Mouse (Mus musculus) heart, postnatal 14 days (tissue): ENCODE data around the gene Lenep. TPM values are rescaled to one million over a fixed set of nuclear protein-coding genes. Genes with fewer than 3 reads are reported as not detected.
"Not testable (repeated sequence)": the region's sequence is repeated elsewhere in the genome, so short reads cannot be mapped to it uniquely, and the experiment has no call there.

ENCODE experiments used
- DNase-seq, 2 experiments: peaks; one replicate each; pipeline ENCODE4 v3.0.0; 2021 to 2022
- intact Hi-C: fragments of 180-260 bp; cut with DNase I; formaldehyde crosslinking; loops from one replicate; pipeline ENCODE4 v1.15.1; 2025
- long read RNA-seq, 2 experiments: library from polyadenylated mRNA; stranded (forward); transcript quantifications; one replicate each; pipeline ENCODE4 v2.0.0; 2021
- total RNA-seq, 2 experiments: library from RNA; stranded (reverse); gene quantifications; 2 replicates each; pipeline ENCODE4 v1.2.3; 2021

Lenep gene
- total RNA-seq: under 1 TPM in 1 of 2 experiments, not detected in 1; 0.98 TPM
- long read RNA-seq, experiment 1, partial matches to known transcripts: 0 of 1 reads
- long read RNA-seq, experiment 1, other reads (novel, unspliced or antisense): 0 of 1 reads
- long read RNA-seq, experiment 2: 0 reads

DNA sequence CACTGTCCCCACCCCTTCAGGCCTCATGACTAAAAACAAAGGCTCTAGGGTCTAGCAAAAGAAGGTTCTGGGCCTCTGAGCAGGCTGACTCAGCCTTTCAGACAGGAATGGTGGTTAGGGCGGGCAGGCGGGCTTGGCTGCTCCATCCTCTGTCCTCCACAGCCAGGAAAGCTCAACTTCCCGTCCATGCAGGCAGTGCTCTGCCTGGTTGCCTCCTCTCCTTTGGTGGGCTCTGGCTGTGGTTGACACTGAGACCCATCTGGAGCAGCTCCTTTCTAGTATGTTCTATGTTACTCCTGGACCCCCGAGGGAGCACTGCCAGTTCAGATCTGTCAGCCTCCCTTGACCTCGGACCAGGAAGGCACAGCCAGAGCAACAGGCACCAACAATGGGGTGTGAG, at the start of gene Lenep:
TSS of gene Lenep (minus strand) at position 101 of the 400 bp plus-strand sequence.
- DNase-seq: no peak
- intact Hi-C loops: no loop called here

DNA sequence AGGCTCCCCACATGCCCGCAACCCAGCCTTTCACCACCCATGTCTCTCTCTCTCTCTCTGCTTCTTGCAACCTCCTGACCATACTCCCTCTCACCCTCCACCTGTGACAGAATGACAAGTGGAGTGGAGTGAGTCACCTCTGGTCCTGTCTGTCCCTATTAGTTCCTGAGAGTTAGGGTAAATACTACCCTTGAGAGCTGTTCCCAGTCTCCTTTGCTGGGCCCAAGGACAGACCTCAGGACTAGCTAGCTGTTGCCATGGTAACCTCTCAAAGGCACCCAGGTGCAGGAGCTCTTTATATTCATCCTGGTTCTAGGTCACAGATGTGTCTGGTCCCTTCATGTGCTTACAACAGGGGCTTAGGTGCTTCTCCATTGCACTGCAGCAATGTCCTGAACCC, 49.3 kb upstream of the Lenep start:
- intact Hi-C loops: loop anchor here (5.0 kb wide), 1 partner anchor 35 kb away; no protein-coding TSS in a partner anchor
- DNase-seq: no peak

- intact Hi-C loops: loop anchor here (2.0 kb wide), 1 partner anchor 53 kb away; no protein-coding TSS in a partner anchor
- peak; percentile 76 to 80 for DNase-seq
Observed at GRCm38 (mm10) chr3:89449541-89449940, 46.9 kb upstream of the Lenep start.

DNA sequence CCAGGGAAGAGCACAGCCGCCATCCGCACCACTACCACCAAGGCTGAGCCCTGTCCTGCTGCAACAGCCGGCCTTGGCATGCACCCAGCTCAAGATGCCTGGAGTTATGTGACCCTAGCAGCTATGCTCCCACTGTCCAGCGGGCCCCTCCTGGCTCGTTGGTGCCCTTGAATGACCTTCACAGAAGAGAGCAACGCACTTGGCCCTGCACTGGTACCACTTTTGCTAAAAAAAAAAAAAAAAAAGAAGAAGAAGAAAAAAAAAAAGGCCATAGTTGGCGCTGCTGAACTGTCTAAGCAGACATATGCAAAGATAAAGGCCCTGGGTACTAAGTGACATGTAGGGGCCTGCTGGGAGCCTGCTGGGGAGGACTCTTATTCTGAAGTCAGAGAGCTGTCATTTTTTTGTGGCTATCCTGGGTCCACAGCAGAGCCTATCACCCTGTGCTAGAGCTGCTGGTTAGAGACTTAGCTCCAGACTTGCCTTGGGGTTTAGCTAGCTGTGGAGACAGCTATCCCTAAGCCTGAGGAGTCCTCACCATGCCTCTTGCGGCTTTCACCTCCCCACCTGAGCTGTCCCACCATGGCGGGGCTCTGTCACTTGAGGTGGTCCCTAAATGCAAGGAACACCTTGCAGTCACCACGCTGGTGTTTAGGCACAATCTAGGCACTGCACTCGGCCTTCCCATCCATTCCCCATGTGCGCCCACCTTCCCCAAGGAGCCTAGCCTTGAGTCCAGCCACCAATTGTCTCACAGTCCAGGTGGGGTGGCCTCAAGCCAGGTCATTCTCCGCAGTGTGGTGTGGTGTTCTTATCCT, 46.3 kb upstream of the Lenep start:
- DNase-seq: peak; percentile 64 to 66
- intact Hi-C loops: loop anchor here (2.0 kb wide), 1 partner anchor 52 kb away; no protein-coding TSS in a partner anchor

DNA sequence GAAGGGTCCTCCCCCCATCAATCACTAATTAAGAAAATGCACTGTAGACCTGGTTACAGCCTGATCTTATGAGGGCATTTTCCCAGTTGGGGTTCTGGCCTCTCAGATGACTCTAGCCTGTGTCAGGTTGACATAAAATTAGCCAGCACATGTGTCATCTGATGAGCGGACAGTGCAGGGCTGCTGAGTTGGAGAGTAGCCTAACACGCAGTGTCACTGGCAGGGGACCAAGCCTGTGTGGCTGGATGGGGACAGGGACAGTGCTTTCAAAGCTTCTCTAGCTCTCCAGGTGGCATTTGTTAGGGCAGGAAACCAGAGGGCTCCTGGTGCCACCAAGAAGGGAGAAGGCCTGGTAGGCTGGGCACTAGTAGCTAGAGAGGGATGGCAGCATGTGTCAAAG, 38.1 kb upstream of the Lenep start:
- intact Hi-C loops: no loop called here

GRCm38 (mm10) chr3:89437269-89437668, 34.7 kb upstream of the Lenep start:
- intact Hi-C loops: no loop called here
- peak in 1 of 2 experiments; percentile 26 for DNase-seq

More for the DNA sequence above, 38.1 kb upstream of the Lenep start:
- no peak for DNase-seq

- intact Hi-C loops: no loop called here
- DNase-seq: peak; percentile 62 to 65
Observed at GRCm38 (mm10) chr3:89436176-89437113, 33.9 kb upstream of the Lenep start, which contains the start of gene Pbxip1. TSS of gene Pbxip1 (plus strand) at chr3:89436706.

- DNase-seq: no peak
- intact Hi-C loops: no loop called here
Observed at GRCm38 (mm10) chr3:89435041-89435440, 32.4 kb upstream of the Lenep start.

DNA sequence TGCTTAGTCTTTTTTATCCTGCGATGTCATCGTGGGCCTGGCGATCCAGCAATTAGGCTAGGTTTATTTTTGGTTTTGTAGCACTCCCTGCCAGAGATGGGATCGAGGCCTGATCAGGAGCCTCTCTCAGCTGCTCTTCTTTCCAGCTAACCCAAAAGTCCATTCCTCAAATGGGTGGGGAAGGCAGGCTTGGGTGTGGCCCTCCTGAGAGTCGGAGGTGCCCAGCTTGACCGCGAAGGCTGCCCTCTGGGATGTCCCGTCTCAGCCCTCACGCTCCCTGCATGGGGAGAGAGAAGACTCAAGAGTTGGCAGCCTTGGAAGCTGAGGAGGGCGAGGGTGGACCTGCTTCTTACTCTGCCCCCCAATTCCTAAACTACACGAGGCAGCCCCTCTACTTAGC, 31.9 kb upstream of the Lenep start:
- intact Hi-C loops: no loop called here
- no peak for DNase-seq

DNA sequence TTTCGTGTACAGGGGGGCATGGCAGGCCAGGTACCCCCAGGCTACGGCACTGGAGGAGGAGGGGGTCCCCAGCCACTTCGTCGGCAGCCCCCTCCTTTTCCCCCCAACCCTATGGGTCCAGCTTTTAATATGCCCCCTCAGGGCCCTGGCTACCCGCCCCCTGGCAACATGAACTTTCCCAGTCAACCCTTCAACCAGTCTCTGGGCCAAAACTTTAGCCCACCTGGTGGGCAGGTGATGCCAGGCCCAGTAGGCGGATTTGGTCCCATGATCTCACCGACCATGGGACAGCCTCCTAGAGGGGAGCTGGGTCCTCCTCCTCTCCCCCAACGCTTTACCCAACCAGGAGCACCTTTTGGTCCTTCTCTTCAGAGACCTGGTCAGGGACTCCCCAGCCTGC, 30.0 kb upstream of the Lenep start:
- intact Hi-C loops: no loop called here

DNA sequence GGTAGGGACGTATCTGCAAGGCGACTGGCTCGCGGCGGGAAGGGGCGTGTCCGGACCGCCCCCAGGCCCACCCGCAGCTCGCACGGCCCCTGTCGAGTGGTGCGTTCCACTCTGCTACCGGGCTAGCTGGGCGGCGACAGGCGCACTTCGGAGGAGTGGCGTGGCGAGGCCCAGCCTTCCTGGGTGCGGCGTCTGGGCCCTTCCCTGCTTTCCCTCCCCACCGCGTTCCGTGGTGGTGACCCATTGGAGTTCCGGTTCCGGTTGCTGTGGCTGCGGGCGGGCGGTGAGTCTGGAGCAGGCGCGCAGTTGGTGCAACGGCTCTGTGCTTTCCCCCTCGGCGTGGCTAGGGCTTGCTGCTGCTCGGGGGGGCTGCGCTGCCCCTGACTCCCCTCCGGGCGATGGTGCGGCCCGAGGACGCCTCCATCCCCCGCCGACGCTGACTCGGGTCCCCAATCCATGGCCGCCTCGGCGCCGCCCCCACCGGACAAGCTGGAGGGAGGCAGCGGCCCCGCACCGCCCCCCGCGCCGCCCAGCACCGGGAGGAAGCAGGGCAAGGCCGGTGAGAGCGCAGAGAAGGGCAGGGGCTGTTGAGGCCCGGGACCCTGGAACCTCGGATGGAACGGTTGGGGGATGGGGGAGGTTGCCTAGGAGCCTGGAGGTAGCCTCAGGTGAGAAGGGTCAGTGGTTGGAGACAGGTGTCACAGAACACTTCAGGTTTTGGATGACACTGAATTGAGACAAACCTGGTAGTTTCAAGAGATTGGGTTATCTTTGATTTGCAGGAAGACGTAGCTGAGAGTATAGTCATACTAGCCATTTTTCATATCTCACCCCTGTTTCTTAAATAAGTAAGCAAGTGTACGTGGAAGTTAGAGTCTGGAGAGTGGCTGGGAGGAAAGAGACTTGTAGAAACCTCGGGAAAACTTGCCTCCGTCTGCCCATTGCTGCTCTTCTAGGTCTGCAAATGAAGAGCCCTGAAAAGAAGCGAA, 27.9 kb upstream of the Lenep start, which contains the start of gene Pygo2:
TSS of gene Pygo2 (plus strand) at position 44 of the 989 bp plus-strand sequence.
- DNase-seq: peak; percentile 96
- intact Hi-C loops: no loop called here

More for the DNA sequence above, 30.0 kb upstream of the Lenep start:
- no peak for DNase-seq

- intact Hi-C loops, DNase-seq: not testable (repeated sequence)
Observed at GRCm38 (mm10) chr3:89429021-89429420, 26.4 kb upstream of the Lenep start.

DNA sequence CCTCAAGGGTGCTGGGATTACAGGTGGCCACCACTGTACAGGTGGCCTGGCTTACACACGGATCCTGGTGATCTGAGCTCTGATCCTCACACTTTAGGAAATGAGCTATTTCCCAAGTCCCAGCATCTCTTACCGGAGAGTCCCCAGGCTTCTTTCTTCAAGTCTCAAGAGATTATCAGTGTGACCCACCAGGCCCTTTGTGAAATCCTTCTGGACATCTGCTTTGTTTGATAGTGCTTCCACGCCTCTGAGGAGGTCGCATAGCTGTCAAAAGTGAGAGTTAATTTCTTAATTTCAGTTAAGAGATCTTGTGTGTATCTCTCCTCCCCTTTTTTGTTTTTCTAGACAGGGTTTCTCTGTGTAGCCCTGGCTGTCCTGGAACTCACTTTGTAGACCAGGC, 23.3 kb upstream of the Lenep start:
- DNase-seq: no peak
- intact Hi-C loops: no loop called here

DNA sequence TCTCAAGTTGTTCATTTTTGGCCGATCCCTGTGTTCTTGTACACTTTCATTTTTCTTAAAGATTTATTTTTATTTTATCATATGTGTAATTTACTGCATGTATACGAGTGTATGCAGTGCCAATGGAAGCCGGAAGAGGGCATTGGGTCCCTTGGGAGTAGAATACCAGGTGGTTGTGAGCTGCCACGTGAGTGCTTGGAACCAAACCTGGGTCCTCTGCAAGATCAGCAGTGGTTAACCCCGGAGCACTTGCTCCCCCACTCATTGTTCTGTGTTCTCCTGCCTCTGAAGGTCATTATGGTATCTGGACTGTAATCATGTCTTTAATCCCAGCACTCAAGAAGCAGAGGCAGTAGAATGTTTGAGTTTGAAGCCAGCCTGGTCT, 22.5 kb upstream of the Lenep start:
- intact Hi-C loops: no loop called here
- DNase-seq: no peak

DNA sequence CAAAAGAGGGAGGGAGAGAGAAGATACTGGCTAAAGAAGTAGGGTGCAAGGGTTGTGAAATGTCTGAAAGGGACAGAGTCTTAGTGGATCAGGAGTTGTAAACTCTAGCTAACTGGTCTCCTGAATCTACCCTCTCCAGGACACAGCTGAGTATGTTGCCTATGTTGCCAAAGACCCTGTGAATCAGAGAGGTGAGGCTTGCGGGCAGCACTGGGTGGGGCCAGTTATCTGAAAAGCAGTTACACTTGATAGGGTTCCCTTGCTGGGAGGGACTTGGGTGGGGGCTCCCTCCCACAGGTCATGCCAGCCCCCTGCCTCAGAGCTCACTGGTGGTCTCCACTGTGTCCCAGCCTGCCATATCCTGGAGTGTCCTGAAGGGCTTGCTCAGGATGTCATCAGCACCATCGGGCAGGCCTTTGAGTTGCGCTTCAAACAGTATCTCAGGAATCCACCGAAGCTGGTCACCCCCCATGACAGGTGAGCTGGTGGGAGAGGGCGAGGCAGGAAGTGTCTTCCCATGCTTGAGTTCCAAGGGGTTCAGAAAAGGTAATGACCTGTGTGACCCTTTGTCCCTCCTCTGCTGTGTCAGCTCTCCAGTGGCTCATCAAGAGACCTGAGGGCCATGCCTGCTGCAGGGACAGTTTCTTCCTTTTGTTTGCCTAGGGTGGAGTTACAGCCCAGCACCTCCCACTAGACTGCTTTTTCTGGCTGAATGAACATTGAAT, 22.0 kb upstream of the Lenep start:
- DNase-seq: no peak
- intact Hi-C loops: no loop called here

- intact Hi-C loops: no loop called here
- no peak for DNase-seq
Observed at GRCm38 (mm10) chr3:89422556-89423205, 20.1 kb upstream of the Lenep start.

GRCm38 (mm10) chr3:89421810-89422473, 19.3 kb upstream of the Lenep start:
- intact Hi-C loops: no loop called here
- DNase-seq: peak; percentile 31 to 33
